Mouse (Mus musculus): ENCODE results near the gene Ak3.

The Ak3 gene

GRCm38 (mm10) chr19:29046961-29047333 is 814 bp downstream of the Ak3 start:
- in situ Hi-C loops (cut with MboI; ENCODE audit: unreplicated experiment in 2 of 2) = loop anchor here in 1 of 2 experiments (25.0 kb wide), 1 partner anchor 1035 kb away; the partner anchor contains the start of gene Rfx3

DNA sequence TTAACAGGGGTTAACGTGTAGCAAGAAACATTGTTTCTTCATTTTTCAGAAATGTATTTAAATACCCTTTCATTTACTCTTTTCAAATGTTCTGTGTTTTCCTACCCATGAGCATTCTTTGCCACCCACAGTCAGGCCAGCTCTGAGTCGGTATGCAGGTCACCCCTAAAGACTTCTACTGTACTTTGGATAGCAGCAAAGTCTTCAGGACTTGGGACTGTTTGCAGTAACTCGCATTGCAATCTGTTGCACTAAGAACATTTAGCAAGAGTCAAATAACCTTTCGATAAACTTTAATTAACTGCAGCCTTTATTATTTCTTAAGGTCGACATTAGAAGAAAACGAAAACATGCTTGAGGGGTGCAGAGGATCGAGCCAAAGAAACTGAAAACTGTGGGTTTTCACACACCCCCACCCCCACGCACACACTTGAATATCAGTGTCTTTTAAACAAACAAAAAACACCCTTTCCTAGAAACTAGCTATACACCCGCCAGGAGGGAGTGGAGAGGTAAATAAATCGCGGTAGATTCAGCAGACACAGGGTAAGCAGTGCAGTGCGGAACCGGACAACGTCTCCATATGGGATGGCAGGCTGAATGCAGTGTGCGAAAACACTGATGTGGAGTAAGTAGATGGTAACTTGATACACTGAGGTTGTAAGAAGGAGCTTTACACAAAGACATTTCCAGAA is 1.7 kb downstream of the Ak3 start:
- in situ Hi-C loops (cut with MboI; ENCODE audit: unreplicated experiment in 2 of 2) = loop anchor here in 1 of 2 experiments (25.0 kb wide), 1 partner anchor 1034 kb away; the partner anchor contains the start of gene Rfx3

- in situ Hi-C loops (cut with MboI; ENCODE audit: unreplicated experiment in 2 of 2) = loop anchor here in 1 of 2 experiments (25.0 kb wide), 1 partner anchor 1033 kb away; the partner anchor contains the start of gene Rfx3
These were observed 2.4 kb downstream of the Ak3 start for GRCm38 (mm10) chr19:29045369-29045768.

DNA sequence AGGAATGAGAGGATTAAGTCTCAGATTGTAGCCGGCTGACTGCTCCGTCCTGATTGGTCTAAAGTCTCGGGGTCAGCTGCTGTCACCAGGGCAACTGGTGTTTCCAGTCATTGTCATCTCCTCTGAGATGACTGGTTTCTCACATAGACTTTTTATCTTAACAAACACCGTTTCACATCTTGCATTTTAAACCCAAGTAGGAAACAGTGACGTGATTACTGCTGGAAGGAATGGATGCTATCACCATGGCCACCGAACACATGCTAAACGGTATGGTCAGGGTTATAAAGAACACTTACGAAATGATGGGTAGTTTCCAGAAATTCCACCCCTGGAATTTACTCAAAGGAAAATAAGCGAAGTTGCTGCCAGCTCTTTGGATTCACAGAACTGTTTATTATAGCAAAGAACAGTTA is 3.4 kb downstream of the Ak3 start:
- in situ Hi-C loops (cut with MboI; ENCODE audit: unreplicated experiment in 2 of 2) = loop anchor here in 1 of 2 experiments (5.0 to 25.0 kb wide), 2 partner anchors 47 to 1032 kb away; partner anchors contain the start of gene Rfx3

- in situ Hi-C loops (cut with MboI; ENCODE audit: unreplicated experiment in 2 of 2) = loop anchor here in 1 of 2 experiments (5.0 to 25.0 kb wide), 2 partner anchors 45 to 1030 kb away; partner anchors contain the start of gene Rfx3
These were observed 5.1 kb downstream of the Ak3 start for GRCm38 (mm10) chr19:29042647-29043046.

GRCm38 (mm10) chr19:29042143-29042542 is 5.6 kb downstream of the Ak3 start:
- in situ Hi-C loops (cut with MboI; ENCODE audit: unreplicated experiment in 2 of 2) = loop anchor here in 1 of 2 experiments (5.0 to 25.0 kb wide), 2 partner anchors 45 to 1030 kb away; partner anchors contain the start of gene Rfx3

GRCm38 (mm10) chr19:29040206-29040605 is 7.6 kb downstream of the Ak3 start:
- in situ Hi-C loops (cut with MboI; ENCODE audit: unreplicated experiment in 2 of 2) = loop anchor here in 1 of 2 experiments (5.0 to 25.0 kb wide), 2 partner anchors 43 to 1028 kb away; partner anchors contain the start of gene Rfx3

- in situ Hi-C loops (cut with MboI; ENCODE audit: unreplicated experiment in 2 of 2) = loop anchor here in 1 of 2 experiments (25.0 kb wide), 1 partner anchor 1027 kb away; the partner anchor contains the start of gene Rfx3
These were observed 8.4 kb downstream of the Ak3 start for GRCm38 (mm10) chr19:29039334-29039733.

DNA sequence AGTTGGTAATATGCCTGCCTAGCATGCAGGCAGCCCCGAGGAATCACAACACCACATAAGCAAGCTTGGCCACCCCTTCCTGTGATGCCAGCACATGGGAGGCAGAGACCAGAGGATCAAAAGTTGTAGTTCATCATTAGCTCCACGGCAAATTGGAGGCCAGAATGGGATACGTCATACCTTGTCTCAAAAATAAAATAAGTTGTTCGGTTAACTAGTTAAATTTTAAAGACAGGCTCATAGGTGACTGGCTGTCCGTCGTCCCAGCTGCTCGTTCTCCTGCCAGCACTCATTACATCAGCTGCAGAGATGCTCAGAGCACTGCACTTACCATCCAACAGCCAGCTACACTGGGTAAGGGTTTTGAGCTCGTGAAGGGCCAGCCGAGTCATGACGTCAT is 10.2 kb downstream of the Ak3 start:
- in situ Hi-C loops (cut with MboI; ENCODE audit: unreplicated experiment in 2 of 2) = loop anchor here in 1 of 2 experiments (25.0 kb wide), 1 partner anchor 1025 kb away; the partner anchor contains the start of gene Rfx3

- in situ Hi-C loops (cut with MboI; ENCODE audit: unreplicated experiment in 2 of 2) = loop anchor here in 1 of 2 experiments (25.0 kb wide), 1 partner anchor 1025 kb away; the partner anchor contains the start of gene Rfx3
These were observed 10.7 kb downstream of the Ak3 start for GRCm38 (mm10) chr19:29037026-29037425.

- in situ Hi-C loops (cut with MboI; ENCODE audit: unreplicated experiment in 2 of 2) = loop anchor here in 1 of 2 experiments (25.0 kb wide), 1 partner anchor 1020 kb away; the partner anchor contains the start of gene Rfx3
These were observed 15.1 kb downstream of the Ak3 start for GRCm38 (mm10) chr19:29032662-29033061.

- in situ Hi-C loops (cut with MboI; ENCODE audit: unreplicated experiment in 2 of 2) = loop anchor here in 1 of 2 experiments (25.0 kb wide), 1 partner anchor 1019 kb away; the partner anchor contains the start of gene Rfx3
These were observed 16.0 kb downstream of the Ak3 start for GRCm38 (mm10) chr19:29031788-29032187.

DNA sequence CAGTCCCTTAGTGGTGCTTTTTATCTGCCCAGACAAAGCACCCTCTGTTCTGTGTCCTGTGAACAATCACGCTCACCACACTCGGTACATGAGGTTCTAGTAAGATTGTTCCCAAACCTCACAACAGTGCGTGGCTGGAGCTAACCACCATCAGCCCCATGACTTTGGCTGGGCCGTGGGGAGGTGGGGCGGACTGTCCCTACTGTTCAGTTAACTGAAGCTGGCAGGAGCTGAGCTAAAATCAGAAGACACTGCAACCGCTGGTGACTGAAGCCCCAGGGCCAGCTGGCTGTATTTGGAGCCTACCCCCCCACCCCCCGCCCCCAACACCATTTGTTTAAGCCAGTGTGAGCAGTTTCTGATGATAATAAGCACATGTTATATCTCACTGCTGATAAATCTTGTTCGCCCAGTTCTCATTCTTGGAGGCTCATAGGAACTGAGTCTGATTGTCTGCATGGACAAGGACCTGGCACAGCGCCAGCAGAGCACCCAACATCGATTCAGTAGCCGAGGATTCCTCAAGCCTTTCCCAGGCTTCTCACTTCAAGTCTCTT is 23.3 kb downstream of the Ak3 start:
- in situ Hi-C loops (cut with MboI; ENCODE audit: unreplicated experiment in 2 of 2) = no loop called here

- in situ Hi-C loops (cut with MboI; ENCODE audit: unreplicated experiment in 2 of 2) = no loop called here
These were observed 25.9 kb downstream of the Ak3 start for GRCm38 (mm10) chr19:29021754-29022345.

DNA sequence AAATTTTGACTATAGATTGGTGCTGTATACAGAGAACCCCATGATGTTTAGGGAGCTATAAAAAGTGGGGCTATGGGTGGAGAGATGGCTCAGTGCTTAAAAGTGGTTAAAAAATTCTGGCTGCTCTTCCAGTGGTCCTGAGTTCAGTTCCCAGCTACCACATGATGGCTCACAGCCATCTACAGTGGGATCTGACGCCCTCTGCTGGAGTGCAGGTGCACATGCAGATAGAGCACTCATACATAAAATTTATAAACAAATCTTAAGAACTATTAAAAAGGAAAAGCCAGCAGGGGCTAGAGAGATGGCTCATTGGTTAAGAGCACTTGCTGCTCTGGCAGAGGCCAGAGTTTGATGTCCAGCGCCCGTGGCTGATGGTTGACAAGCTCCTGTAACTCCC is 28.1 kb downstream of the Ak3 start:
- in situ Hi-C loops (cut with MboI; ENCODE audit: unreplicated experiment in 2 of 2) = no loop called here

DNA sequence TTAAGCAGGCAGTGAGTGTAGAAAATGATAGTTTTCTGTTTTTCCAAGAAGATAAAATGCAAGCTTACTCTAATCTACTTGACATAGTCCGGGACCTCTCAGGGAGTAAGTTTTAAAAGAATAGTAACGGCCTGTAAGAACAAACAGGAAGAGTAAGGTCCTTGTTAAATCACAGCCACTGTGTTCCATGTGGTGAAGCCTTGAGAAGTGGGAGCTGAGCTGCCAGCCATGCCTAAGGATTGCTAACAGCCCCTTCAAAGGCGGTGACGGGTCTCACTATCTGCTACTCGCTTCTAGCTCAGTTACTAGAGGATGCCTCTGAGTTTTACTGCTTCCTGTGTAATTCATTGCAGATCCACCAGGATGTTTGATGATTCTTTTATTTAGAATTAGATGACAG is 31.0 kb downstream of the Ak3 start:
- in situ Hi-C loops (cut with MboI; ENCODE audit: unreplicated experiment in 2 of 2) = no loop called here

GRCm38 (mm10) chr19:29016204-29016765 is 31.5 kb downstream of the Ak3 start:
- in situ Hi-C loops (cut with MboI; ENCODE audit: unreplicated experiment in 2 of 2) = no loop called here

DNA sequence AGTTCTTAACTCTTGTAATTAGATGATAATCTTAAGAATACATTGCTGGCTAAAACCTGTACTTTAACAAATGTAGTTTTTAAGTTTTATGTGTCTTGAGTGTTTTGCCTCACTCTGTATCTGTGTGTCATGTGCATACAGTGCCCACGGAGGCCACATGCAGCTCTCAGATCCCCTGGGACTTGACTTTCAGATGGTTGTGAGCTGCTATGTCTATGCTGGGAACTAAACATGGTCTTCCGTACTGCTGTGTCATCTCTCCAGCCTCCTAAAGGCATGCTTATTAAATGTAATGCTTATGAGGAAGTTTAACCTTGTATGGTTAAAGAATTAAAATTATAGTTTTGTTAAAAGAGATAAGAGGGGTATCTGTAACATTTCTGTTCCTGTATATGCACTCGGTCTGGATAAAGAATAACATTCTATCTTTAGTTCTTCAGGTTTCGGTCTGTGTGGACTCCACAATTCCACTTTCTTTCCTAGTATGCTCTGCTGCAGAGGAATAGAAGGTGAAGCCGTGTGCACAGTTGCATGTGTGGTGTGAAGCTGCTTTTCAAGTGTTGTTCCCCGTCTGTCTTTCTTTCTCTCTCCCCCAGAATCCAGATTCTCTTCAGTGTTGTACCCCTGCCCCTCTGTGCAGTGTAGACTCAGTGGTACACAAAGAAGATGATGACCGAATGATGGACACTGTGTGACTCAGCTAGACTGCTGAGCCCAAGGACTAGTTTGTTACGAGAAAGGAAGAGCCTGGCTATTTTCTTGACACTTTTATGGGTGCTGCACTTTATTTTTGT is 32.2 kb downstream of the Ak3 start:
- in situ Hi-C loops (cut with MboI; ENCODE audit: unreplicated experiment in 2 of 2) = no loop called here

DNA sequence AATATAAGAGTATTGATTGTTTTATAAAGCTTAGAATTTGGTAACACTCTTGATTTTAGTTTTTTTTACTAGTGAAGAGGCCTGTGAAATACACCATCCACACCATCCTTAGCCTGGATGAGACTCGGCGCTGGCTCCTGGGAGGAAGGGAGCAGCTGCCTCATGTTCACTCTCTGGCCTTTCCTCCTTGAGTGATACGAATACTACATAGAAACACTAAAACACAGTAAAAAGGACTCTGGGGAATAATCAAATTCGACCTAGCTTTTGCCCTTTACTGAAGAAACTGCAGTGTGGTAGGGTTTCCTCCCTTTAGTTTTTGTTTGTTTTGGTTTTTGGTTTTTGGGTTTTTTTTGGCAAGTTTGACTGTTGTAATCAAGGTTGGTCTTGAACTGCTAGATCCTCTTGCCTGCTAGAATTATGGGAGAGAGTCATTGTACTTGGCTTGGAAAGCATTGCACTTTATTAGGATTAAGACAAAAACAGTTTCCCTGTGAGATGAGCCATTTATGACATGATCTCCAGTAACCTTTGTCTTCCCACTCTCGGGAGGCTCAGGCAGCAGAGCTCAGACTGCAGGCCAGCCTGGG is 33.2 kb downstream of the Ak3 start:
- in situ Hi-C loops (cut with MboI; ENCODE audit: unreplicated experiment in 2 of 2) = no loop called here
